Mouse (Mus musculus): ENCODE measurements around the gene Hist2h3c2. TPM values are rescaled to one million over a fixed set of nuclear protein-coding genes. Genes with fewer than 3 reads are reported as not detected.

Hist2h3c2 gene
- polyA plus RNA-seq, 1 experiment: 17.3 TPM

GRCm38 (mm10) chr3:96237335-96237903, 1.5 kb downstream of the Hist2h3c2 start:
- WGBS: 60% methylated on average over 7 of the region's 7 CpGs
- no peak for TF ChIP-seq POLR2A (IDR thresholded peaks at IDR 0.05; ENCODE audit: borderline replicate concordance, extremely low read depth, low read depth, low read length)
- no peak for TF ChIP-seq CTCF (IDR thresholded peaks at IDR 0.05; ENCODE audit: insufficient read depth, low read length)
- Histone ChIP-seq H3K4me3 (replicated peaks; ENCODE audit: extremely low read depth, low read depth, low read length) (no peak overlapping the region), H3K4me1 (ENCODE audit: control insufficient read depth, insufficient read depth, low read length) (peaks cover 5% of the 10 kb centered on the region; the same call in 1 of the 2 replicates)
- DNase-seq: no peak

- H3K4me3 ChIP-seq (replicated peaks; ENCODE audit: extremely low read depth, low read depth, low read length): no peak overlapping the region
- peaks cover 5% of the 10 kb centered on the region; the same call in 1 of the 2 replicates for H3K4me1 ChIP-seq (ENCODE audit: control insufficient read depth, insufficient read depth, low read length)
- TF ChIP-seq CTCF (IDR thresholded peaks at IDR 0.05; ENCODE audit: insufficient read depth, low read length) (no peak), POLR2A (IDR thresholded peaks at IDR 0.05; ENCODE audit: borderline replicate concordance, extremely low read depth, low read depth, low read length) (no peak)
- DNase-seq: no peak
- WGBS: 79% methylated on average over 4 of the region's 4 CpGs
These were observed 2.0 kb downstream of the Hist2h3c2 start for GRCm38 (mm10) chr3:96236834-96237334.

GRCm38 (mm10) chr3:96235836-96236235, 3.1 kb downstream of the Hist2h3c2 start:
- no peak for TF ChIP-seq CTCF (IDR thresholded peaks at IDR 0.05; ENCODE audit: insufficient read depth, low read length)
- TF ChIP-seq POLR2A (IDR thresholded peaks at IDR 0.05; ENCODE audit: borderline replicate concordance, extremely low read depth, low read depth, low read length): no peak
- Histone ChIP-seq H3K4me3 (replicated peaks; ENCODE audit: extremely low read depth, low read depth, low read length) (no peak overlapping the region), H3K4me1 (ENCODE audit: control insufficient read depth, insufficient read depth, low read length) (peaks cover 5% of the 10 kb centered on the region; the same call in 1 of the 2 replicates)
- 49% methylated on average over 3 of the region's 3 CpGs for WGBS
- no peak for DNase-seq

GRCm38 (mm10) chr3:96234914-96235313, 4.0 kb downstream of the Hist2h3c2 start:
- WGBS: 91% methylated on average over 2 of the region's 2 CpGs
- DNase-seq: no peak
- Histone ChIP-seq H3K4me3 (replicated peaks; ENCODE audit: extremely low read depth, low read depth, low read length) (no peak overlapping the region), H3K4me1 (ENCODE audit: control insufficient read depth, insufficient read depth, low read length) (peaks cover 5% of the 10 kb centered on the region; the same call in 1 of the 2 replicates)
- TF ChIP-seq POLR2A (IDR thresholded peaks at IDR 0.05; ENCODE audit: borderline replicate concordance, extremely low read depth, low read depth, low read length) (no peak), CTCF (IDR thresholded peaks at IDR 0.05; ENCODE audit: insufficient read depth, low read length) (no peak)

GRCm38 (mm10) chr3:96231758-96232120, 7.2 kb downstream of the Hist2h3c2 start:
- H3K4me1 ChIP-seq (ENCODE audit: control insufficient read depth, insufficient read depth, low read length): no peaks in the 10 kb centered on the region; the same call in 1 of the 2 replicates
- DNase-seq: no peak
- WGBS: 52% methylated on average over 2 of the region's 2 CpGs
- TF ChIP-seq POLR2A (IDR thresholded peaks at IDR 0.05; ENCODE audit: borderline replicate concordance, extremely low read depth, low read depth, low read length) (no peak), CTCF (IDR thresholded peaks at IDR 0.05; ENCODE audit: insufficient read depth, low read length) (no peak)
- H3K4me3 ChIP-seq (replicated peaks; ENCODE audit: extremely low read depth, low read depth, low read length): no peak overlapping the region

- H3K4me1 ChIP-seq (ENCODE audit: control insufficient read depth, insufficient read depth, low read length): no peaks in the 10 kb centered on the region; the same call in 1 of the 2 replicates
- WGBS: 73% methylated on average over 4 of the region's 4 CpGs
- no peak overlapping the region for H3K4me3 ChIP-seq (replicated peaks; ENCODE audit: extremely low read depth, low read depth, low read length)
- no peak for DNase-seq
- TF ChIP-seq POLR2A (IDR thresholded peaks at IDR 0.05; ENCODE audit: borderline replicate concordance, extremely low read depth, low read depth, low read length): no peak
- TF ChIP-seq CTCF (IDR thresholded peaks at IDR 0.05; ENCODE audit: insufficient read depth, low read length): no peak
These were observed 7.8 kb downstream of the Hist2h3c2 start for GRCm38 (mm10) chr3:96230910-96231757.

DNA sequence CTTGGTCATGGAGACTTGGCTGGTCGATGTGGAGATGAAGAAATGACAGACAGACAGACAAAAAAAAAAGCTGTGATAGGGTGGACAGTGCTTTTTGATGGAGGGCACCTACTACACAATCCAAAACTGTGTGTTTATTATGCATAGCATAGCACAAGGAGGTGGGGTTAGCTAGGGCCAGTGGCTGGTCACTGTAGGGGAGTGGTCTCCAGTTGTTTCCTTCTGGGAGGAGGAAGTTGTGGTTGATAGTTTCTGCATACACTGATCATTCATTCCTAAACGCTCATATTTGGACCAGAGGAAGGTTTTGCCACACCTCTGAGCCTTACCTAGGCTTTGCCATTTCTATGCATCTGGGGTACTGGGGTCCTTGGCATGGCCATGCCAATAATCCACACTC, 8.5 kb downstream of the Hist2h3c2 start:
- no peaks in the 10 kb centered on the region; the same call in 1 of the 2 replicates for H3K4me1 ChIP-seq (ENCODE audit: control insufficient read depth, insufficient read depth, low read length)
- DNase-seq: no peak
- H3K4me3 ChIP-seq (replicated peaks; ENCODE audit: extremely low read depth, low read depth, low read length): no peak overlapping the region
- 58% methylated on average over 2 of the region's 2 CpGs for WGBS
- no peak for TF ChIP-seq POLR2A (IDR thresholded peaks at IDR 0.05; ENCODE audit: borderline replicate concordance, extremely low read depth, low read depth, low read length)
- TF ChIP-seq CTCF (IDR thresholded peaks at IDR 0.05; ENCODE audit: insufficient read depth, low read length): no peak

- 62% methylated on average over 2 of the region's 2 CpGs for WGBS
- H3K4me1 ChIP-seq (ENCODE audit: control insufficient read depth, insufficient read depth, low read length): no peaks in the 10 kb centered on the region; the same call in 1 of the 2 replicates
- DNase-seq: no peak
- TF ChIP-seq POLR2A (IDR thresholded peaks at IDR 0.05; ENCODE audit: borderline replicate concordance, extremely low read depth, low read depth, low read length) (no peak), CTCF (IDR thresholded peaks at IDR 0.05; ENCODE audit: insufficient read depth, low read length) (no peak)
- H3K4me3 ChIP-seq (replicated peaks; ENCODE audit: extremely low read depth, low read depth, low read length): no peak overlapping the region
These were observed 10.1 kb downstream of the Hist2h3c2 start for GRCm38 (mm10) chr3:96228828-96229227.

DNA sequence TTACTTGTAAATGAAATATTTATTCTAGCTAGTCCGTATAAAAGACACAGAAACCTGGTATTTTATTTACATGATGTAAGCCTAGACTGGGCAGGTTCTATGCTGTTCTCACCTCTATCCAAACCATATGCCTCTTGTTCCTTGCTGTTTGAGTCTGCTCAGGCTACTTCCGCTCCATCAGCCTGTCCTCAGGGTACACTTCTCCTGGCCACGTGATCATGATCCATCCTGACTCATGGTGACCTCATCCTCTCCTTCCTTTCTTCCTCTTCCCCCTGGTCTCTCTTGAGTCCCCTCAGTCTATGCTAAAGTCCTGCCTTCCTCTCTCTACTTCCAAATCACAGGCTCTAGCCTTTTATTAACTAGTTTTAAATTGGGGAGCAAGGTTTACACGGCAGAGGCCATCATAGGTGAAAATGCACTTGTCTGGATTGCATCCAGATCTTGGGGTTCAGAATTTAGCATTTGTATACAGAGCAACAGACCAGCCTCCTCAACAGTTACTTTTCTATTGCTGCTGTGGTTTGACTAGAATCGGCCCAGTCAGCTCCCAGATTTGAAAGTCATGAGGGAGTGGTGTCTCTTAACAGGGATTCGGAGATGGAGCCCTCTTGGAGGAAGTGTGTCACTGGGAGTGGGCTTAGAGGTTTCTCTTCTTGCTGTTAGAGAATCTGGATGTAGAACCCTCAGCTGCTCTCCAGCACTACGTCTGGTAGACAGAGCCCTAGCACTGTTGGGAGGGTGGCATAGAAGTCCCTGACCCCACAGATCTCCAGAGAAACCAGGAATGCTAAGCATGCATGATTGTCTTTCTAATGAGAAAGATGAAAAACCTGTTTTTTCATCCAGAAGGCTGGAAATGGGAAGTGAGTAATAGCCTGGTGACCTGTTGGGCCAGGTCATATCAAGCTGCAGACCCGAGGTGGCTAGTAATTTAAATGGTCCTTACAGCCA, 12.0 kb downstream of the Hist2h3c2 start:
- no peak for TF ChIP-seq POLR2A (IDR thresholded peaks at IDR 0.05; ENCODE audit: borderline replicate concordance, extremely low read depth, low read depth, low read length)
- no peak for TF ChIP-seq CTCF (IDR thresholded peaks at IDR 0.05; ENCODE audit: insufficient read depth, low read length)
- 52% methylated on average over 8 of the region's 8 CpGs for WGBS

More for the DNA sequence above, 12.0 kb downstream of the Hist2h3c2 start:
- DNase-seq: no peak
- peaks cover 7% of the 10 kb centered on the region for H3K4me1 ChIP-seq (ENCODE audit: control insufficient read depth, insufficient read depth, low read length)
- H3K4me3 ChIP-seq (replicated peaks; ENCODE audit: extremely low read depth, low read depth, low read length): no peak overlapping the region

Measured in lung, adult 2 months (tissue).